Mouse (Mus musculus) gastrocnemius, adult 8-10 months (tissue): ENCODE results near the gene Mthfsl. TPM values are rescaled to one million over a fixed set of nuclear protein-coding genes. Genes with fewer than 3 reads are reported as not detected.
"Not testable (repeated sequence)": the region's sequence is repeated elsewhere in the genome, so short reads cannot be mapped to it uniquely, and the experiment has no call there.

Experiments
- DNase-seq, 2 experiments: peaks; one replicate each; pipeline ENCODE4 v3.0.0; 2022; ENCODE audit warnings: low spot score in 2 of 2
- total RNA-seq, 4 experiments: library from RNA; stranded (reverse); gene quantifications; 2 replicates each; pipeline ENCODE4 v1.2.4; 2022

Mthfsl gene
- total RNA-seq, result 10 to 100 TPM; 11.6 to 13.9 (median 12.9) TPM

DNA sequence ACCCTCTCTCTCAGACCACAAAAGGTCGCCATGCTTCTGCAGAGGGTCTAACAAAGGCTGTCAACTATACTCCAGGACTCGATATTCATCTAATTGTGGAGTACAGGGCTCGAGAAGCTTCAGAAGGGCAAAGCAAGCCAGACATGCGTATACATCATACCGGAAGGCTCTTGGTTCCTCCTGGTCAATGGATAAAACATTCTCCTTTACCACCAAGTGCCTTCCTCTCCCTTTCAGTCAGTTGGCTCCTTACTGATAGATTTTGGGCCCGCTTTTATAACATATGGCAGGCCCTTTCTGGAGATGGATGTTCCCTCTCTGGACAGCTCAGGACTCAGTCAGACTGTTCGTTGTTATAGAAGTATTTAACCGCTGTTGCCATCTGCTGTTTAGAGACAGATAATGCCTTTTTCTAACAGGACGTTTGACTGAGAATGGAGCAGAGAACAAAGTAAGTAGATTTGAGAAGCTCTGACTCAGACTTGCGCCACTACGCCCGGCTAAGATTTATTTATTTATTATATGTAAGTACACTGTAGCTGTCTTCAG lies at the start of gene Mthfsl:
Gene Mthfsl (minus strand): TSS at position 308 of the 549 bp plus-strand sequence.
- not testable (repeated sequence) for DNase-seq

DNA sequence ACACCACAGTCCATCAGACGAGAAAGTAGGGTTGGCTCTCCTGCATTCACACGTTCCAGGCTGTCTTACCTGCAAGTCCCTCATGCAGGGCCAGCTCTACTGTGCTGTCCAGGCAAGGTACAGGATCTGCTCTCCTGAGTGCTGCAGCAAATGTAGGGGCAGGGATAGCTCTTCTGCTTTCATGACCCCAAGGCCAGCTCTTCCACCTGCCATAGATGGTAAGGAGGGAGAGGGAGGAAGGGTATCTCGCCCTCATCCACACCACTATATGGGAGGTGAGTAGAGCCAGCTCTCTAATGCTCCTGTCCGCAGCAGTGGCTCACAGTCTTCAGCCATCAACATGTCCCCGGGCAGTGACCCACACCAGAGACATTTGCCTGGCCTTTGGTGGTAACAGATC lies 49.4 kb upstream of the Mthfsl start:
- DNase-seq, result not testable (repeated sequence)

DNA sequence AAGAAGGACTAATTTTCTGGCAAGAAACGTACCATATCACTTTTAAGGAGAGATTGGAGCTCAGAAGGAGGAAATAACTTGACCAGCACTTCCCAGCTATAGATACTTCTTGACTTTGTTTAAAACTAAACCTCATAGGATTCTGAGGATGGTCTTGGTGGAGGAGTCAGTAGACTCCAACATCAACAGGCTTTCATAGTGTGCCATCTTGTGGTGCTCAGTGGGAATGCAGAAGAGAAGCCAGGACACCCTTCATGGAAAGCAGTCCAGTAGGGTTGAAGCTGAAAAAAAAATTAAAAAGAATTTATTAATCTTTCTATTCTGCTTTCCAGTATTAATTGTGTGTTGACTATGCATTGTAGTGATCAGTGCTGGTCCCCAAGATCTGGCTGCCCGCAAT lies 26.6 kb upstream of the Mthfsl start:
- not testable (repeated sequence) for DNase-seq

DNA sequence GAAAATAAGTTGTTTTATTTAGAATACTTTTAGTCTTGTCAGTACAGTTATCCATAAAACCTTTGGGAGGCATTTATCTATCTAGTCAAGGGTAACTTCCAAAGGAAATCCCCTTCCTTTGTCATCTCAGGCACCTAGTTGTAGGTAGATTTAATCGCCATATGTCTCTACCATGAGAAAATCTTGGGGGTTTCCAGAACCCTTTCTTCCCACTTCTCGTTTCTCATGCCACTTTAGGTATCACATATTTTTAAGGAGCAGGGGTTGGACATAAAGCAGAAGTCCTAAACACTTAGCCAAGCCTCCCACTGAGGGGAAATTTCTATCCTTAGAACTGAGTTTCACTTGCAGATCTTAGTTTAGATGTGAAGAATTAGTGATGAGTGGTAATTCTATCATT lies 25.9 kb upstream of the Mthfsl start:
- DNase-seq, result not testable (repeated sequence)

DNA sequence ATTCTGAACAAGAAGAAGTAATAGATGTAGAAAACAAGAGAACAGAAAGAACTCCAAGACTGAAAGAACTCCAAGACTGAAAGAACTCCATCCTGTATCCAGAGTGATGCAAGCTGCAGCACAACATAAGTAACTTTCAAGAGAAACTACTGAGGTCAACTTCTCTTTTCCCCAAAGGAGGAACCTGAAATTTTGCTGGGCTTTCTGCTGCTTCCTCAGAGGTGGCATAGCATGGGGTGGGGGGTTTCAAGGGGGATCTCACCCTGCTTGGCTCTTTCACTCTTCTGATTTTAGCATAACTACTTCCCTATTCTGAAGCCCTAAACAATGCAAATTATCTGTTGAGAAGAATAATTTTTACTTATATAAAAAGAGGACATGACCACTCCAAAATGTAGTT lies 15.2 kb upstream of the Mthfsl start:
- DNase-seq, result not testable (repeated sequence)

DNA sequence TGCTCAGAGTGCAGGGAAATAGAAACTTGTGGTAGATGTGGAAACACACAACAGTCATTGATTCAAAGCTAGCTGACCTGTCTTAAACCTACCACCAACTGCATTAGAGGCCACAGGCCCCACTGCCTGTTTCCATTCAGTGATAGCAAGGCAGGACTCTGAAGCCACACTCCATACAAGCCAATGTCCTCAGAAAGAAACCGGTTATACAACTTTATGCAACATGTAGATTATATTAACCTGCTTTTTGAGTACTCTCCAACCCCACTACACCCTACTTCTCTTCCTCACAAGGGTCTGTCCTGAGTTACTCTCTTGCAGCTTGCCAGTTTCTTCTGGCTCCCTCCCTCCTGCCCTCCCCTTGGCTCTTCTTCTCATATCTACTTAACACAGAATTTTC lies 13.1 kb upstream of the Mthfsl start:
- DNase-seq, result not testable (repeated sequence)

DNA sequence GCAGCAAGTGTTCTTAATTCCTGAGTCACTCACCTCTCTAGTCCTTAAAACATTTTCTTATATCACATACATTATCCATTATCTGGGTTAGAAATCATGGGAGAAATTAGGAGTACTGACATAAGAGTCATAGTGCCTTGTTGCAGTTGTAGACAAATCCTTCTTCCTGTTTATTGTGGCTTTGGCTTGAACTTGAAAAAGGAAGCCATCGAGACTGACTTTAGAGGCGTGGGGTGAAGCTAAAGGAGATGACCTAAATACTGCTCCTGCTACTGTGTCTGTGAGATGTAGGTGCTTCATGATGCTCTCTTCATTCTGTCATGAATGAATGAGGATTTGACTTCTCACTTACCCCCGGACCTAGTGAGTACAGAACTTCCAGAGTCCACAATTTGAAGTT lies 12.2 kb upstream of the Mthfsl start:
- DNase-seq, result not testable (repeated sequence)

DNA sequence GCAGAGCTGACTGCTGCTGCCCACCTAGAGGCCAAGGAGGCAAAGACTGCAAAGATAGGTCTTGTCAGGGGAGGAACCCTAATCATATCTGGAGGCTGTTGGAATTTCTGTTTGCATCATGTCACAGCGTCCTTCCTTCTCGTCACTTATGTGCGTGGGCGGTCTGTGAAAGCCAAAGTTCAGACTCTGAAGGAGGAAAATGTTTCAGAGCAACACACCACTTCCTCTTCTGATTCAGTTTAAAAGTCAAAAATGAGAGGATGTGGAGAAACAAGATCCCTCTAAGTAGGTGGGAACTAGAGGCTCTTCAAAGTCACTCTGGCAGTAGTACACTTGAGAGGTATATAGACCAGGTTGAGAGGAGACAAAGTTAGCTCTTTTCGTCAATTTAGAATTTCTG lies 11.6 kb upstream of the Mthfsl start, which contains the start of gene Bcl2a1d:
Gene Bcl2a1d (minus strand): TSS at position 187 of the 400 bp plus-strand sequence.
- DNase-seq, result not testable (repeated sequence)

DNA sequence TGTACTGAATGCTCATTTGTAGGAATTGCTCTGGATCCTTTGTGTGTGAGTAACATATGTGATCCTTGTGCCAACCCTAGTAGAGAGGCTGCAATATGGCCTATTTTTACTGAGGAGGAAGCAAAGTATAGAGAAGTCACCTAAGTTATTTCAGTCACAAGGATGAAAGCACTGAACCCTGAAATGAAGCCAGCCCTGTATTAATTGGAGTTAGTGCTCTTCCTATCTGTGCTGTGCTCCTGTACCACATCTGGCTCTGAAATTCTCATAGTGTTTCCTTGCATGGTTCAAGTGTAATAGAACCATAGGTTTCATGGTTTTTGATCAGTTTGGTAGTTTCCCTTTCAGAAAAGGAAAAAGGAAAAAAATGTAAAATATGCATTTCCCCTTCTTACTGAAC lies 8.2 kb upstream of the Mthfsl start:
- DNase-seq, result not testable (repeated sequence)

DNA sequence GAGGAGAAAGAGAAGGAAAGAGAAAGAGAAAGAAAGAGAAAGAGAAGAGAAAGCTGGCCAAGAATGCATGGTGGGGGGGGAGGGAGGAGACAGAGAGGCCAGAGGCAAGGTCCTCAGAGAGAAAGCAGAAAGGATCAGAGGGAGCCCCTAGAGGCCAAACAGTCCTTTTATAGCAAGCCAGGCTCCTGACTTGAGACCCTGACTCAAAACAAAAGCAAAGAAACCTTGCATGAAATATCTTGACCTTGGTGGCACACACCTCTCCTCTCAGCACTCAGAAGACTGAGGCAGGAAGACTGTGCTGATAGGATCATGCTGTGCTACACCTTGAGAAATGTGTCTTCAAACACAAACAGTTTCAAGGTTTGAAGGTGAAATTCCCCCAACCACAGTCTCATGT lies 1.5 kb upstream of the Mthfsl start:
- DNase-seq, result not testable (repeated sequence)

DNA sequence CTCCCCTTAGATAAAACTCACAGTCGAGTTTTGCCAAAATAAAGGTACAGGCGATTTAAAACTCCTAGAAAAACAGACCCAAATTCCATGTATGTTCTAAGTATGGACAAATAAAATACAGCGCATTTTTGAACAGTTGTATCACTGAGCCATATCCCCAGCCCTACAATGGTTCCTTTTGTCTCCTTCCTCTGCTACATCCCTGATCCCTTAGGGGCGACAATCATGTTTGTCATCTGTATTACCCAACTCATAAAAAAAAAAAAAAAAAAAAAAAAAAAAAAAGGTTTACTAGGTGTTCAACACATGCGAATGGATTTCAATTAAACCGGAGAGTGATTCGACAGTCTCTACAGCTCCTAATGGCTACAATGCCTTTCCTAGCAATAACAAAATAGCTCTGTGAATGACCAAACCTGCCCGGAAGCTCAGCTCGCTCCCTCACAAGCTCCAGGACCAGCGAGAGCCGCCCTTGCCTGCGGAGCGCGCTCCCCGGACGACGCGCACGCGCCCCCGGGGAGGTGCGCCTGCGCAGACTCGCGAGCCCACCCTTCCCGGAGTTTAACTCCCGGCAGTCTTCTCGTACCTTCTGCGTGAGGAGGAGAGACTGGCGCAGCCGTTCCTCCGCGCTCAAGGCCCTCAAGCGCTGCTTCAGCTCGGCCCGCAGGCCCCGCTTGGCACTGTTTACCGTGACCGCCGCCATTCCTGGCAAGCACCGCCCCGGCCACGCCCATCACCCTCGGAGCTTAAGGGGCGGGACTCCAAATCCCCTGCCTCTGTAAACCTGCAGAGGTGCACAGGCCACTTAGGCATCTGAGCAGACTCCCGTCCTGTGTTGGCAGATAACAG lies 799 bp downstream of the Mthfsl start:
- not testable (repeated sequence) for DNase-seq

DNA sequence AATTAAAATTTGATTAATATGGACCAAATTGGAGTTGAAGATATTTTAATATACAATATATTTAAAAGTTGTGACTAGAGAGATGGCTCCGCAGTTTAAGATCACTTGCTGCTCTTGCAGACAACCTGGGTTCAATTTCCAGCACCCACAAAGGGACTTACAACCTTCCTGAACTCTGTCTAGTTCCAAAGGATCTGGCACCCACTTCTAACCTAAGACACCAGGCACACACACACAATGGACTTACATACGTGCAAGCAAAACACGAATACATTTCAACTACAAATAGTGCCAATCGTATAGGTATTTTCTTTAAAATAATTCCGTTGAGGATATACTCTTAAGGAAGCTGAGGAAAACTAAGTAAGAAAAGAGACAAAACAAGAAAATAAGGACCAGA lies 1.5 kb downstream of the Mthfsl start:
- DNase-seq, result not testable (repeated sequence)

DNA sequence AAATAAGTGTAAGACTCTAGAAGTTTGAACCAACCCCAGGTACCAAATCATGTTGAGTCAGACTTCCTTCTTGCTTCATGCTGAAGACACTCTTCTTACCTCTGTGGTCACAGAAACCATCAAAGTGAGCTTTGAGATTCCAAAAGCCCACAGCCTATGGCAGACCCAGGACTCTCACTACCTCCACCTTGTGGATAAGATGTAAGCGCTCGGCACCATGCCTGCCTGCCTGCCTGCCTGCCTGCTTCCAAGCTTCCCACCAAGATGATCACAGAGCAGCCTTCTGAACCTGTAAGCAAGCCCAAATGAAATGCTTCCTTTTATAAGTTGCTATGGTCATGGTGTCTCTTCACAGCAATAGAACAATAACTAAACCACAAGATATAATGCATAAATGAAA lies 2.0 kb downstream of the Mthfsl start:
- DNase-seq, result not testable (repeated sequence)

DNA sequence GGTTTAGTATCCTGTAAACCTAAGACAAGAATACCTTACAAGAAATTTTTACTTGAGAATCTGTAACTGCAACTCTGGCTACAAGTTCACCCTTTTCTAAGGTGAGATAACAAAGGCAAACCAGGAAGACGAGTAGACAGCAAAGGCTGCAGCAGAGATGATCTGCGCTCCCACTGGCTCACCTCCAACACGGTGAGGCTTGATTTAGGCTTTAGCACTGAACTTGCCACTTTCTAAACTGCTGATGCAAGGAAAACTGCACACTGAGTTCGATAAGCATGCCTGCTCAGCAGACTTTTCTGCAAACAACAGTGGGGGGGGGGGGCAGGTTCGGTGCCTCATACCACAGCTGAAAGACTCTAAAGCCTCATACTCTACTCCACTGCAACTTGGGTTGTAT lies 5.6 kb downstream of the Mthfsl start:
- not testable (repeated sequence) for DNase-seq

DNA sequence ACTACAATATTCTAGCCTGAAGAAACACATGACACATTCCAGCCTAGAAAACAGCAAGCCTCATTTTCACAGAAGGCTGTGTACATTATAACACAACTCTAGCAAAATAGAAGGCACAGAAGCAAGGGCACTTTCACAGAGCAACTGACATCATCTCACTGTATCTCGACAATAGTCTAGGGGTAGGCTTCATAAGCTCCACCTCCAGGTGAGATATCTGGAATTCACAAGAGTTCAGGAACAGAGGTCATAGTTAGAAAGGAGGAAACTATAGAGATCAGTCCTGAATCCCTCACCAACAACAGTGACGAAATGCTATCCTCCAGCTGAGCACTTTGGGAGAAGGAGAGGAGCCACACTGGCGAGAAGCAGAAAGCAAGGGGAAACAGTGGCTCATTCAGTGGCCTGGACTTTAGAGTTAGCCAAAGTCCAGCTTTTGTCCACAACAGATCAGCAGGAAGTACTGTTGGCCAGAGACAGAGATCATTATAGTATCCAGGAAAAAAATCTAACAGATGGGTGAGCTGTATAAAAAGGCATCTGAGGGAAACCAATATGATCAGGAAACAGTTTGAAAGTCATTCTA lies 7.8 kb downstream of the Mthfsl start:
- not testable (repeated sequence) for DNase-seq

DNA sequence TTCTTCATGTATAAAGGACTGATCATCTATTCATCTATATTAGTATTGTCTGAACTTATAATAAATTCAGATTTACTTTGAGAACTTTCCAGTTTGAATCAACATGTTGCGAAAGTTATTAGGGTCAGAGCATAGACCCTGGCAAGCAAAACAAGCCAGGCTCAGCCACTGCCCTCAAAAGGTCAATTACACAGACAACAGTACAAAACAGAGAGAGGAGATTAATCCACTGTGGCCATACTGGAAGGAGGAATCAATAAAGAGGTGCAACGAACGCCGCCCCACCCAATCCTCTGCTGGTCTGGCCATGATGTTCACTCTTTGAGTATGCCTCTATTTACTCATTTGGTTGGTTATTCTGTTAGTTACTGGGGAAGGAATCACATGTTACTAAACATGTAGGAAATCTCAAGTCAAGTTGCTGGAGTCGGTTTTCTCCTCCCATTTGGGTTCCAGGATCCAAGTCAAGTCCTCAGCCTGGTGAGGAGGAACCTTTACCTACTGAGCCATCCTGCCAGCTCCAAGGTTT lies 9.1 kb downstream of the Mthfsl start:
- DNase-seq, result not testable (repeated sequence)

DNA sequence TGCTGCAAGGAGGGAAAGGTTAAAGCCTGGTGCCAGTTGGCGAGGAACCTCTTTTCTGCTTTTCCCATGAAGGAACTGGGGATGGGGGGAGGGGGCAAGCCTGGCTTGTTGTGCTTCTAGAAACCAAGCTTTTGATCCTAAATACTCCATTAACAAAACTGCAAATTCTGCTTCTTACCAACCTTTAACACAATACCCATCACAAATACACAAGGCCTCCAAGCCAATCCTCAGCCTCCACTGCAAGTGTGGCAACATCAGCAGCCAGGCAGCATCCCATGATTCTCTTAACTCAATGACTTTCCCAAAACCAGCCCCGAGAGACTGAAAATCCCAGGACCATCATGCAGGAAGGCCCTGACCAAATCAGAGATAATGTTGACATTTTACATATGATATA lies 9.7 kb downstream of the Mthfsl start:
- not testable (repeated sequence) for DNase-seq

DNA sequence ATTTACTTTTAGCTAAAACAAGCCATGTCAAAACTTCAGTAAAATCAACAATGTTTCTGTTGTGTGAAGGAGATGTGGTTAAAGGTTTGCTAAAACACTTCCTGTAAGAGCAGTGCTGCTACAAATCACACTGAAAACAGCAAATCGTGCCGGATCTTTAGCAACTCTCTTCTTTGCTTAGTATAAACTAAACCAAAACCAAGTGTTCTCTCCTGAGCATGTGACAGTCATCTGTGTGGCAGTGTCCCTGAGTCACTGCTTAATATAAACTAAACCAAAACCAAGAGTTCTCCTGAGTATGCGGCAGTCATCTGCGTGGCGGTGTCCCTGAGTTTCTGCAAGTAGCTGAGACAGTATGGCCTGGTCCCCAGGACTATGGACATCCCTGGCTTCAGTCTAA lies 10.3 kb downstream of the Mthfsl start:
- not testable (repeated sequence) for DNase-seq

DNA sequence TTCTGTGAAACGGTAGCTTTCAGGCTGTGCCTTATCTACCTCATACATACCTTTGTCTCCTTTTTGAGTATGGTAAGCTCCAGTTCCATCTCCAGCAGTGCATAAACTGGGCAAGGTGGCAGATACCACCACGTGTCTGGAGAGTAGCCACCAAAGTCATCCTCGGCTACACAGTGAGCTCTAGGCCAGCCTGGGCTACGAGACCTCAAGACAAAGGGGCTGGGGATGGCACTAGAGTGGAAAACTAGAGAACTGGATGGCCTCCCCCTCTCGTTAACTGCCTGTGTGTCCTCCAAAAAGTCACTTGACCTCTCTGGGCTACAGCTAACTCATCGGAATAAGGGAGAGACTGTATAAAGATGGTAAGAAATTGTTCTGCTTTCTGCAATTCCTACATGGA lies 10.8 kb downstream of the Mthfsl start:
- DNase-seq, result no peak

DNA sequence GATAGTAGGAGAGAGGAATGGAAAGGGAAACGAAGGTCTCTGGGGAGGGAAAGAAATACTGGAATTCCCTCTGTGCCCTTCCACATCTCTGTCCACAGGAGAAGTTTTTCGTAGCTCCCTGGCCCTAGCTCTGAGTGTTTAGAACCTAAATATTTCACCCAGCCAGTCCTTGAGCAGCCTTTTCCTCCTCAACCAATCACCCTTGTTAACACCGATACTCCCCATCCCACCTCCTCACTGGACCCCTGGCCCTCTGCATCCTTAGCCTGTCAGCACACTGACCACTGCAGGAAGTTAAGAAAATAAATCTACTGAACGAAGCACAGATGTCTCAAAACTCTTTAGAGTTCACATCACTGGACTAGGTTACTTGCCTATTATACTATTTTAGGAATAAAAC lies 13.4 kb downstream of the Mthfsl start:
- no peak for DNase-seq

DNA sequence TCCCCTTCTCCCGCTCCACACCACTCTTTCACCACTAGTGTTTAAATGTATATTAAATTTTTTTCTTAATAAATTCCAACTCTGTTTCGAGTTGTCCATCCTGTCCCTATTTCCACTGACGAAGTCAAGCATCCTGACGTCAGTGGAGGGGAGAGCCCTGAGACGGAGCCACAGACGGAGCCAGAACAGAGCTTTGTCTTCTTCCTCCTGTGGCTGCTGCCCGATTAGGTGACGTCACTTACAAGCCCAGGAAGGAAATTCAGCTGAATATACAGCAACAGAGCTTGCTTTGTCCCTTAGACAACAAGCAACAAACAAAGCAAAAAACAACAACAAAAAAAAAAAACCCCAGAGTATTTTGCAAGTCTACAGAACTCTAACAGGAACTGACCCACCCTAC lies 14.9 kb downstream of the Mthfsl start:
- DNase-seq, result not testable (repeated sequence)

DNA sequence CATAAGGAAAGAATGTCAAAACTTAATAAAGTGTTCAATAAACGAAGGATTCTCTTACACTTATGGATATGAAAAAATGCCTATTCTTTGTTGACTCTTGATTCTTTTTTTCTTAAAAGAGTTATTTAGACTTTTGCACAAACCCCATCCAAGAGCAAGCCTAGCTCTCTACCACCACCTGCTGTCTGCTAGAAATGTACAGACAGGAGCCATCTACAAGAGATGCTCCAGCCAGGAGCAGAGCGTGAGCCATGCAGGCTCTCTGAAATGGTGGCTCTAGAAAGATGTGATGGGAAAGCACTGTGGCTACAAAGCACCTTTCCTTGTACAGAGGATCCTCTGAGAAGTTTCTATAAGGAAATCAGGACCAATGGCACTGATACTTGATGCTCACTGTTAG lies 21.4 kb downstream of the Mthfsl start:
- DNase-seq, result not testable (repeated sequence)
